Mouse (Mus musculus): ENCODE results near the gene Ralgds.

GRCm38 (mm10) chr2:28523643-28524117, 10.8 kb downstream of the Ralgds start:
- TF ChIP-seq CTCF (IDR thresholded peaks at IDR 0.05; ENCODE audit: borderline replicate concordance, insufficient read depth, low read depth, low read length) (no peak), POLR2A (IDR thresholded peaks at IDR 0.05; ENCODE audit: borderline replicate concordance, insufficient read depth, low read length) (no peak)
